Mouse (Mus musculus) E14TG2a.4 (cell line): ENCODE results near the gene Gpr157.

Source experiments
- CTCF ChIP-seq: conservative IDR thresholded peaks from 2 replicates; pipeline ENCODE4 v1.5.1; 2014; ENCODE audit warnings: low read length
- NANOG ChIP-seq: IDR thresholded peaks from 2 replicates; pipeline ENCODE4 v1.6.1; 2014; ENCODE audit warnings: borderline replicate concordance, low read length, mixed read lengths
- POU5F1 ChIP-seq: IDR thresholded peaks from 2 replicates; pipeline ENCODE4 v1.6.1; 2014; ENCODE audit warnings: low read length, borderline replicate concordance

GRCm38 (mm10) chr4:150061432-150062225, 25.5 kb upstream of the Gpr157 start:
- TF ChIP-seq CTCF (no peak), POU5F1 (no peak), NANOG (no peak)
